Mouse (Mus musculus): ENCODE results near the gene Gm21170. TPM values are rescaled to one million over a fixed set of nuclear protein-coding genes. Genes with fewer than 3 reads are reported as not detected.

The Gm21170 gene
- polyA plus RNA-seq (2017; shearing (Covaris generic)) = not detected

DNA sequence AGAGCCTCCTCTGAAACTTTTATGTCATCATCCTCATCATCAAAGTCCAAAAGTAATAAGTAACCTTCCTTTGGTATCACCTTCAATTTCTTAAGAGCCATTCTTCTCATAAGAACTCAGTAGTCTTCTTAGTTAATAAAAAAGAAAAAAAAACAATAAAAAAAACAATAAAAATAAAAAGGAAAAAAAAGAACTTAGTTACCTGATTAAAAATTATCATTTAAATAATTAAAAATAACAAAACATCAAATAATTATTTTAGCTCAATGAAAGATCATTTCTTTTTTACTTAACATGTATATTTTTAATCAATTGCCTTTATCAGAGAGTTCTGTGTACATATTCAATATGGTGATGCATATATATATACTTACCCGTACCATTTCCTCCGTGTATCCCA, at the start of gene Gm21170:
Gene Gm21170 (minus strand): TSS at position 101 of the 400 bp plus-strand sequence.

Other genes with a start within 250 kb of the Gm21170 start
- not detected for gene Gm21256, start 240.1 kb downstream of the Gm21170 start, polyA plus RNA-seq (2017; shearing (Covaris generic))